Mouse (Mus musculus) forebrain, embryonic 10.5 days (tissue): Measurements from ENCODE around the gene Creb5. TPM values are rescaled to one million over a fixed set of nuclear protein-coding genes. Genes with fewer than 3 reads are reported as not detected.

Experiments used
- DNase-seq: peaks from one replicate; pipeline ENCODE4 v3.0.0-alpha.2; 2017; ENCODE audit warnings: low spot score; ENCODE audit errors: extremely low spot score
- H3K27ac ChIP-seq: fragments of 300-500 bp; sonication (generic); 2 replicates; pipeline ENCODE4 v1.5.1; 2016; ENCODE audit warnings: mild to moderate bottlenecking
- H3K27me3 ChIP-seq: fragments of 300-500 bp; sonication (generic); 2 replicates; pipeline ENCODE4 v1.6.1; 2016; ENCODE audit warnings: mild to moderate bottlenecking; ENCODE audit not compliant: poor library complexity, severe bottlenecking
- H3K36me3 ChIP-seq: fragments of 300-500 bp; sonication (generic); replicated peaks from 2 replicates; pipeline ENCODE4 v1.6.1; 2016; ENCODE audit warnings: mild to moderate bottlenecking, moderate library complexity
- H3K4me1 ChIP-seq: fragments of 300-500 bp; sonication (generic); 2 replicates; pipeline ENCODE4 v1.6.1; 2016
- H3K4me3 ChIP-seq: fragments of 300-500 bp; sonication (generic); 2 replicates; pipeline ENCODE4 v1.5.1; 2016; ENCODE audit warnings: mild to moderate bottlenecking, moderate library complexity
- H3K9me3 ChIP-seq: fragments of 300-500 bp; sonication (generic); 2 replicates; pipeline ENCODE4 v1.6.1; 2016; ENCODE audit warnings: mild to moderate bottlenecking, moderate library complexity
- WGBS: fragments of 180-500 bp; shearing (Covaris S2); methylation state at CpG from one replicate; pipeline ENCODE4 v1.1.7; 2016; 5-methylcytosine and 5-hydroxymethylcytosine counted together
- polyA plus RNA-seq: library from polyadenylated mRNA; unstranded; fragments of >200 nt; fragmentation: Nextera tagmentation; extraction: Ambion mirVana; gene quantifications from 2 replicates; pipeline ENCODE4 v1.2.1, GENCODE M21; 2016

The Creb5 gene
- polyA plus RNA-seq, 1 experiment from 2014 or later, result 22.9 TPM

- H3K27me3 ChIP-seq, result no peaks in the 10 kb centered on the region
- no peaks in the 10 kb centered on the region for H3K4me1 ChIP-seq
- H3K27ac ChIP-seq, result no peak overlapping the region
- 81% methylated on average over 1 of the region's 1 CpGs for WGBS
- no peak overlapping the region for H3K4me3 ChIP-seq
- no peaks in the 10 kb centered on the region for H3K9me3 ChIP-seq
- H3K36me3 ChIP-seq, result no peaks in the 10 kb centered on the region
- DNase-seq, result no peak
Measured at GRCm38 (mm10) chr6:53356328-53356727, 69.3 kb downstream of the Creb5 start.

GRCm38 (mm10) chr6:53363535-53363934, 76.5 kb downstream of the Creb5 start:
- 70% methylated on average over 5 of the region's 5 CpGs for WGBS

DNA sequence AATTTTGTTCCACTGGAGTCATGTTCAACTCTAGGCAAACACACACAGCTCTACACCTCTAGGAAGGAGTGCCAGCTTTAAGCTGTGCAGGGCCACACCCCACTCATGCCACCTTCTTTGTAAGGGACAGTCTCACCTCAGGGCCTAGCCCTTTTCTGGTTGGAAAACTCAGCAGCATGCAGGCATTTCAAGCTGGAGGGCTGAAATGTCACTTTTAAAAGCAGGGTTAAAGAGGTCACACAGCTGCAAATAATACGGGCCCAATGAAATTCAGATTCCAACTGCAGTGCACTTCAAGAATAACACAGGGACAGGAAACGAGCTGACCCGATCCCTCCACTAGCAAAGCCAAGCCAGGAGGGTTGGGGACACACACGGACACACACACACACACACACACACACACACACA, 76.9 kb downstream of the Creb5 start:
- no peaks in the 10 kb centered on the region for H3K36me3 ChIP-seq
- WGBS, result 24% methylated on average over 4 of the region's 4 CpGs
- H3K9me3 ChIP-seq, result no peaks in the 10 kb centered on the region
- H3K27me3 ChIP-seq, result peaks cover 4% of the 10 kb centered on the region; the same call in 1 of the 2 replicates
- peaks cover 43% of the 10 kb centered on the region for H3K4me1 ChIP-seq
- H3K27ac ChIP-seq, result peak overlapping the region; percentile 69
- peak; percentile 26 for DNase-seq
- H3K4me3 ChIP-seq, result no peak overlapping the region

More at GRCm38 (mm10) chr6:53363535-53363934, 76.5 kb downstream of the Creb5 start:
- peak overlapping the region; percentile 69 for H3K27ac ChIP-seq
- no peak for DNase-seq
- H3K9me3 ChIP-seq, result no peaks in the 10 kb centered on the region
- H3K4me1 ChIP-seq, result peaks cover 43% of the 10 kb centered on the region
- no peaks in the 10 kb centered on the region for H3K36me3 ChIP-seq
- peaks cover 4% of the 10 kb centered on the region; the same call in 1 of the 2 replicates for H3K27me3 ChIP-seq
- H3K4me3 ChIP-seq, result no peak overlapping the region

GRCm38 (mm10) chr6:53369147-53369546, 82.1 kb downstream of the Creb5 start:
- Histone ChIP-seq H3K9me3 (no peaks in the 10 kb centered on the region), H3K36me3 (no peaks in the 10 kb centered on the region; the same call in 1 of the 2 replicates), H3K4me1 (peaks cover 24% of the 10 kb centered on the region), H3K4me3 (no peak overlapping the region), H3K27me3 (peaks cover 4% of the 10 kb centered on the region; the same call in 1 of the 2 replicates), H3K27ac (no peak overlapping the region)
- no peak for DNase-seq
- 91% methylated on average over 5 of the region's 5 CpGs for WGBS

DNA sequence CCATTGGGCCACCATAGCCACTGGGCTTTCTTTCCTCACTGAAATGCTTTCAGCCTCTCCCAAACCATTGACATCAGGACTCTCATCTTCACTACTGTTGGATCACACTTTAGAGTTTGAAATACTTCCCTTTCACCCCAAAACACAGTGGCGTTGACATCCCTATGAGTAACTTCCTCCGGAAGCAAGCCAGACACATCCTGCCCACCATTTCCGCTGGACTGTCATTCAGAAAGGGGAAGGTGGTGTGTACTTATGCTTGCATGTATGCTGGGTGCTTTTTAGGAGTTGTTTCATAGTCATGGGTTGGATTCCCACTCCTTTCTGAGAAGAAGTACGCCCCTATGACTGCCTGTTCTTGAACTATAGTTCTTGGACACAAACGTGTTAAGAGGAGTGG, 82.9 kb downstream of the Creb5 start:
- no peak overlapping the region for H3K27ac ChIP-seq
- 85% methylated on average over 5 of the region's 5 CpGs for WGBS
- H3K4me1 ChIP-seq, result peaks cover 16% of the 10 kb centered on the region
- DNase-seq, result no peak
- H3K36me3 ChIP-seq, result no peaks in the 10 kb centered on the region; the same call in 1 of the 2 replicates
- H3K27me3 ChIP-seq, result peaks cover 4% of the 10 kb centered on the region; the same call in 1 of the 2 replicates
- H3K9me3 ChIP-seq, result no peaks in the 10 kb centered on the region
- no peak overlapping the region for H3K4me3 ChIP-seq

DNA sequence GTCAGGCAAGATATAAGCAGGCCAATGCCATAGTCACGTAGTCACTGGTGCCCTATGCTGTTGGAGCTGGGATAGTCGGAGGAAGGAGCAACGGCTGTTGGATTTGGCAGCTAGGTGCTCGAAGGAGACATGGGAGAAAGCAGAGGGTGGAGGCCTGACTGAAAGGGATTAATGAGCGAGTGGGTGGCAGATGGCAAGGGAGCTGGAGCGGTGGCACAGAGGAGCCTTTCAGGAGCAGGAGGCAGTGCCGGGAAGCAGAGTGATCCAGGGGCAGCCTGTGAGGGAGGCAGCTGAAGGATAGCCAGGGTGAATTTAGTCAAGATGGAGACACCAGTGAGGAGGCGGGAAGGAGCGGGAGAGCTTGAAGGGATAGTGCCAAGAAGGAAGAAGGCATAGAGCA, 84.9 kb downstream of the Creb5 start:
- DNase-seq, result no peak
- H3K27ac ChIP-seq, result no peak overlapping the region

DNA sequence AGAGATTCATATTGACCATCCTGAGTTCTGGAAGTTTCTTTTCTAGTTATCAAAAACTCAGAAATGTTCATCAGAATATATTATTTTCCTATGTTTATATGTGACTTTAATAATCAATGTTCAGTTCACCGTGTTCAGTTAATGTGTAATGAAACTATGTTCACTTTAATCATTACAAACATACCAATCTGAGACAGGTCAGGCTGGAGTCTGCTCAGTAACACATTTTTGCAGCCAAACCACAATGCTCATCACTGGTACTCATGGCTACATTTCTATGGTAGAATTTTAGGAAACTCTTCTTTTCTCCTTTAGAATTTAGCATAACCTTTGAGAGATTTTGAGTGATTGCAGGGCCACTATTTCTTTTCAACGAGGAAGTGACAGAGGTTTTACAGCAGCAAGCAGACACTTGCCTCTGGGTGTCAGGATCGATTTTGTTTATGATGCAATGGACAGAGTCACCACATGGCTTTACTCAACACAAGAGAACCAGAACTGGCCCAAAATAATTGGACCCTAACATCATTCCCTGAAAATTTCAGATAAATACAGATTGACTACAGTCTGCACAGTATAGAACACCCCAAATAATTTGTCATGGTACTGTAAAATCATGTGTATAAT, 87.4 kb downstream of the Creb5 start:
- Histone ChIP-seq H3K4me3 (no peak overlapping the region), H3K9me3 (no peaks in the 10 kb centered on the region), H3K27ac (no peak overlapping the region), H3K27me3 (no peaks in the 10 kb centered on the region), H3K36me3 (peaks cover 5% of the 10 kb centered on the region), H3K4me1 (no peaks in the 10 kb centered on the region)
- 86% methylated on average over 3 of the region's 3 CpGs for WGBS
- no peak for DNase-seq

More for the DNA sequence above, 84.9 kb downstream of the Creb5 start:
- Histone ChIP-seq H3K9me3 (no peaks in the 10 kb centered on the region), H3K4me3 (no peak overlapping the region), H3K27me3 (peaks cover 4% of the 10 kb centered on the region; the same call in 1 of the 2 replicates), H3K4me1 (no peaks in the 10 kb centered on the region), H3K36me3 (no peaks in the 10 kb centered on the region; the same call in none of the 2 replicates)
- 91% methylated on average over 9 of the region's 9 CpGs for WGBS

DNA sequence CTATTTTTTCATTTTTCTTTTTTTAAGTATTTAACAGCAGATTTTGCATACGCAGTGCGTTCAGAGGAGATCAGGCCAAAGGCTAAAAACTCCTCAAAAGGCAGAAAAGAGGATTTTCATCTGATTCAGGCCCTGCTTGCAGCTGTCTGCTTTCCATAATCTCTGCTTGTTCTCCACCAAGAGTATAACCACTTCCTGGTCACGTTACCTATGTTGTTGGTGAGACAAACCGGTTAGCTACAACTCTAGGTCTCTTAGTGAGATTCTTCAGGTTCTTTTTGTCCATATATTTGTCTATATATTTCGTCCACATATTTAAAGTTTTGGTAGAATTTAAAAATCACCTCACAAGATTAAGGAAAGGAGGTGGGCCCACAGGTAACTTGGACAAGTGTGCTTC, 102.2 kb downstream of the Creb5 start:
- Histone ChIP-seq H3K27me3 (no peaks in the 10 kb centered on the region), H3K27ac (no peak overlapping the region), H3K4me3 (no peak overlapping the region), H3K36me3 (peaks cover 6% of the 10 kb centered on the region), H3K4me1 (peaks cover 16% of the 10 kb centered on the region), H3K9me3 (no peaks in the 10 kb centered on the region)
- 89% methylated on average over 5 of the region's 5 CpGs for WGBS
- no peak for DNase-seq

GRCm38 (mm10) chr6:53390413-53390812, 103.3 kb downstream of the Creb5 start:
- Histone ChIP-seq H3K36me3 (peaks cover 6% of the 10 kb centered on the region), H3K9me3 (no peaks in the 10 kb centered on the region), H3K4me1 (peaks cover 28% of the 10 kb centered on the region), H3K27ac (no peak overlapping the region), H3K27me3 (no peaks in the 10 kb centered on the region), H3K4me3 (no peak overlapping the region)
- no peak for DNase-seq
- 56% methylated on average over 6 of the region's 6 CpGs for WGBS

DNA sequence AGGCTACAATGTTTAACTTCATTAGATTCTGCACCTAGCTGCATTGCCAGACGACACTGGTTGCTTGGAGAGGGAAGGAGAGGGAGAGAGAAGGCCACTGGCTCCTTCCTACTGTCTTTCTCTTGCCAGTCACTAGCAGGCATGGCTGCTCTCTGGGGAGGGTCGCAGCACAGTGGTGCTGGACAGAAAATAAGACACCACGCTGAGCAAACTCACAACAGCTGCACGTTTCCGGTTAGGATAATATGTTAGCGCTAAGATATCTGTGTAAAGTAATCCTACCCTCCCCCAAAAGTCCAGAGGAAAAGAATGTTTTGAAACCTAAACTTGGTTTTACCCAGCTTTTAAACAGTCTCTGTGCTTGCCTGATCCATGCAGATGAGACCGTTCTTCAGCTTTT, 107.0 kb downstream of the Creb5 start:
- H3K36me3 ChIP-seq, result peaks cover 10% of the 10 kb centered on the region
- H3K4me3 ChIP-seq, result no peak overlapping the region
- no peaks in the 10 kb centered on the region for H3K9me3 ChIP-seq
- peaks cover 44% of the 10 kb centered on the region for H3K4me1 ChIP-seq
- H3K27ac ChIP-seq, result peak overlapping the region; percentile 77
- 58% methylated on average over 7 of the region's 7 CpGs for WGBS
- no peak for DNase-seq
- H3K27me3 ChIP-seq, result no peaks in the 10 kb centered on the region

DNA sequence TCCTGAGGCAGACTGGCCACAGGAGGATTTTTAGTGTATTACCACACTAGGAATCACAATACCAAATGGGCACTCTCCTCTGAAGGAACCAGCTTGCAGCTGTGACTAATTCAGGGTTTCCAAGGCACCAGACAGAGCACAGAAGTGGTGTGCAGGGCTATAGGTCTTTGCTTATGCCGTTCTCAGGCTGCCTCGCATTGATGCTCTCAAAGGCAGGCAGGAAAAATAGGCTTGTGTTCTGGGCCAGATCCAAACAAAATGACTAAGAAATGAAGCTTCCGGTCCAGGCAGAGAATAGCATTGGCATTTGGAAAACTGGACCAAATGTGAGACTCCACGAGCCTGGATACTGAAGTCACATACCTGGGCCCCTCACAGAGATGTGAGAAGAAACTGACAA, 108.1 kb downstream of the Creb5 start:
- Histone ChIP-seq H3K27ac (0 out of 2 replicates have a peak overlapping the region, but pooled peaks have one; percentile 44), H3K36me3 (peaks cover 8% of the 10 kb centered on the region), H3K4me3 (no peak overlapping the region), H3K27me3 (no peaks in the 10 kb centered on the region), H3K9me3 (no peaks in the 10 kb centered on the region), H3K4me1 (peaks cover 44% of the 10 kb centered on the region)
- DNase-seq, result no peak
- 82% methylated on average over 4 of the region's 4 CpGs for WGBS

DNA sequence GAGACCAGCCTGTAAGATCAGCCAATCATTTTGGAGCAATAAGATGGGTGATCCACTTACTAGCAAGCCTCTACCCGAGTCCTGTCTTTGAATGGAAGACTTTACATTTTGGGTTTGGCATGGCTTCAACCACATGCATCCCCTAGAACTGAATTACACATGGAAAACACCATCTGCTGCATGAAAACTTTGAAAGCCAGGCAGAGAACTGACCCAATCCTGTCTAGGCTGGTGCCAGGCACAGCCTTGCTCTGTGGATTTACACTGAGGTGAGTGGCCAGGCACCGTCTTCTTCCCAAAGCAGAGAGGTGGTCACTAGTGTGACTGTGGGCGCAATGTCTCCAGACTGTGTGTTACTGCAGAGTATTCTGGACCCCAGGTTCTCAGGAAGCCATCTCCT, 109.4 kb downstream of the Creb5 start:
- Histone ChIP-seq H3K36me3 (peaks cover 8% of the 10 kb centered on the region), H3K27ac (no peak overlapping the region), H3K27me3 (no peaks in the 10 kb centered on the region), H3K4me1 (peaks cover 41% of the 10 kb centered on the region), H3K9me3 (no peaks in the 10 kb centered on the region), H3K4me3 (no peak overlapping the region)
- WGBS, result 90% methylated on average over 3 of the region's 3 CpGs
- no peak for DNase-seq

DNA sequence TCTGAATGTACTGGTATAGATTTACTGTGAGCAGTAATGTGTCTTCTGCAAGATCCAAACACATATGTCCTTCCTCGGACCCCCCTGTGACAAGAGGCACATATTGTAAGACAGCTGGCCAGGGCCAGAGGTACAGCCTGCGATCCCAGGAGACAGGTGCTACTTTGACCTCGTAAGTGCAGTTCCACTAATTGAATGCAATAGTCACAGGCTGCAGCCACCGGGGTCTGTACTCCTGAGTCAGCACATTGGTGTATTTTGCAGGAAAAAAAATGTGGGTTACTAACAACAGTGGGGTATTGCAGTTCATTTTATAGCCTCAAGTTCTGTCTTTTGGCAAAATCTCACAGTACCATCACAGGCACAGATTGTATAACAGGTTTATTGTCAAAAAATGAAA, 110.7 kb downstream of the Creb5 start:
- WGBS, result 71% methylated on average over 4 of the region's 4 CpGs
- H3K4me1 ChIP-seq, result peaks cover 41% of the 10 kb centered on the region
- no peak for DNase-seq
- no peaks in the 10 kb centered on the region for H3K27me3 ChIP-seq
- H3K4me3 ChIP-seq, result no peak overlapping the region
- H3K36me3 ChIP-seq, result peaks cover 8% of the 10 kb centered on the region
- no peaks in the 10 kb centered on the region for H3K9me3 ChIP-seq
- H3K27ac ChIP-seq, result no peak overlapping the region
